Mouse (Mus musculus) frontal cortex, adult (tissue): ENCODE measurements around the gene Gm7361.
"Not testable (repeated sequence)": the region's sequence is repeated elsewhere in the genome, so short reads cannot be mapped to it uniquely, and the experiment has no call there.

ENCODE experiments used
- ATAC-seq: cut with Nextera tagmentation; 2 replicates; pipeline ENCODE4 v1.9.2; 2017; ENCODE audit warnings: mild to moderate bottlenecking, moderate library complexity, mixed read lengths; ENCODE audit not compliant: low TSS enrichment

The Gm7361 gene

DNA sequence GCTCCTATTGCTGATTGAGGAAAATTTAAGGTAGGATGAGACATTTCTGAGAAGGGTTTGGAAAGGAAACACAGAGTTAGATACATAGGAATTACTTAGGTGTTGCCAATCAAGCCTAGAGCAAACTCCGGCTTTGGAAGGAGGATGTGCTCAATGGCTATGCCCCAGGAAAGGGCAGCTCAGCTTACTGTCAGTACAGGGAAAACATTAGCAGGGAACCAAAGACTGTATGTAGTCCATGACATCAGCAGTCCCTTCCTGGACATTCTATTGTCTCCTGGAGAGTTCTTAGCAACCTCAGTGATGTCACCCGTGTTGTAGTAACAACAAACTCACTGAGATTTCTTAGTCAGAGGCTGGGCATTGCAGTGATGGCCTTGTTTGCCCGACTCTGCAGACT is at the start of gene Gm7361:
Gm7361 (plus strand) TSS at position 301 of the 400 bp plus-strand sequence.
- not testable (repeated sequence) for ATAC-seq

DNA sequence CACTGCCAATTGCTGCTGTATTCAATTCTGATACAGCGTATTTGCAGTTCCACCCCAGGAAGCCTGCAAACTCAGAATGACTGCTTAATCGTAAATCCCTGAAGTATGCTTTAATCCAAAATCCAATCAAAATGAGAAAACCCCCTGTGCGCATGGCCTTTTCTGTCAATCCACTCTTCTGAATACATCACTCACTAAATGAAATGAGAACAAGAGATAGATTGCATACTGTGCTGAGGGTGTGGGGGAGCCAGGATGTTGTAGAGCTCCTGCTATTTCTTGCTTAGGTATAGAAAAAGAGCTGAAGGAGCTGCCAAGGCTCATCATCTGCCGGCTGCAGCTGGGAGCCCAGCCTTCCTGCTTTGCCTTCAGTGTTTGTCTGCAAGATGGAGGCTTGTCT is 46.5 kb upstream of the Gm7361 start:
- peak; percentile 94 for ATAC-seq

DNA sequence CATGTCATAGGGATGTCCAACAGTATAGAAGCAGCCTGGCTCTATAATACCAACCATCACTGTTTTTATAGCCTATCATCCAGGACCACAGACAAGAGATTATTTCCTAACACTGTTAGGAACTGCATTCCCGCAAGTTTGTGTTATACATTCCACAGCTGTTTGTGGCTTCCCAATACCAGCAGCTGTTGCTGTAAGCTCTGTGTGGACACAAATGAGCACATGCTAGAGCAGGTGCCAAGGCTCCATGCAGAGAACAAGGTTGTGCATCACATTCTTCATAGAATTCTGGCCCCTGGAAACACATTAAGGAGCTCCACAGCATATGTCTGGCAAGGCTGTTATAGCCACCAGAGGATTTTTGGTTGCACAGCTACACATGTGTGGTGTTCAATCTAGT is 35.4 kb upstream of the Gm7361 start:
- ATAC-seq: no peak

DNA sequence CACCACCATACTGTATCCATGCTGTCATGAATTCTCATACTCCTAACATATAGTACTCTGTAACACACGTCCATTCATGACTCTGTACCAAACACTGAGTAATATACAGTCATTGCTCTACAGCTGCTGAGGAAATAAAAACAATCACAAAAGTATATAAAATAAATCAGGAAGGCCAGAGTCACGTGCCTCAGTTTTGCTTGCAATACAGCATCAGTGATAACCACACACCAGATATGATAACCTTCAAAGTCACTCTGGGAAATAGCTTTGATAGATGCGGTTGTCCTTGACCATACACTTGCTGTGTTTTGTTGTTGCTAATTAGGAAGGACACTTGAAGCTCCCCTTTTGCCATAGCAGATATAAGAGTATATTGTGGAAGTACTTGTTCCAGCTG is 9.2 kb downstream of the Gm7361 start:
- not testable (repeated sequence) for ATAC-seq

DNA sequence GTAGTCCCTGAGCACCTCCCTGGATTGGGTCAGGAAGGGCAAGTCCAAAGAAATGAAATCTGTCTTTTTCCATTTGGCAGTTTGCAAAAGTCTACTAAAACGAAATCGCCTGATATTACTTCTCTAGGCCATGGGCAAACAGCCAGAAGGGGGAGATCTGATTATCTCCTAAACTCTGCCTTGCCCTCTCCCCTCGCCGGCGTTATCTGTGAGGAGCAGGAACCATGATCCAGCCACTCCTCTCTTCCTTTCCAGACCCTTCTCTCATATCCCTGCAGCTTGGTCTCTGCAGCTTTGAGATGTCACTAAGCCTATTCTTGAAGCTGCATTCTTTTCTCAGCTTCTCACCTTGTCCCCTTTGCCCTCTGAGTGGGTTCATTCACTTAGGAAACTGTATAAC is 22.9 kb downstream of the Gm7361 start:
- no peak for ATAC-seq

DNA sequence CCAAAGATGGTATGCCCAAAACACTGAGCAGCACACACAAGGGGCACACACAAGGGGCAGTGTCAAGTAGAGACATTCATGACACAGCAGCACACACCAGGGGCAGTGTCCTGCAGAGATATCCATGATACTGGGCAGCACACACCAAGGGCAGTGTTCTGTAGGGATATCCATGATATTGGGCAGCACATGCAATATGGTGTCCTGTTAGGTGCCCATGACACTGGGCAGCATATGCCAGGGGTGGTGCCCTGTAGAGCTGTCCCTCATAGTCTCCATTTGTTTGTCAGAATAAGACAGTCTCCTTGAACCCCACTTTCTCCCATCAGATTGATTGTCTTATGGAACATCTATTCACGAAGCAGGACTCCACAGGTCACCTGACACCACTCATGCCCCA is 24.2 kb downstream of the Gm7361 start:
- no peak for ATAC-seq

DNA sequence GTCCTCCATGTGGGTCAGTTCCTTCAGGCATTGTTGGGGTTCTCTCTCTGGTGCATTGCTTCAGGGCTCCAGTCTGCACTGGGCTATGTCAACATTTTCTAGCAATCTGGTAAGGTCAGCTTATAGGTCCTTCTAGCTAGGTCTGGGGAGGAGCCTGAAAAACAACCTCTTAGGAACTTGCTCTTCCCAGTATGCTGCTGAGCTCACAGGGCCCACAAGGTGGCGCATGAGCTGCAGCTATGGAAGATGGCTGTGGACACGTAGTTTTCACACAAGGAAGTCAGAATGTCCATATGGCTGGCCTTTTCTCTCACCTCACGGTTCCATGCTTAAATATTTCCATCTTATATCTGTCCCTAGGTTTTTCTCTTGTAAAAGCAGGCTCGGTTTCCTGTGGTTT is 24.8 kb downstream of the Gm7361 start:
- ATAC-seq: peak; percentile 95

DNA sequence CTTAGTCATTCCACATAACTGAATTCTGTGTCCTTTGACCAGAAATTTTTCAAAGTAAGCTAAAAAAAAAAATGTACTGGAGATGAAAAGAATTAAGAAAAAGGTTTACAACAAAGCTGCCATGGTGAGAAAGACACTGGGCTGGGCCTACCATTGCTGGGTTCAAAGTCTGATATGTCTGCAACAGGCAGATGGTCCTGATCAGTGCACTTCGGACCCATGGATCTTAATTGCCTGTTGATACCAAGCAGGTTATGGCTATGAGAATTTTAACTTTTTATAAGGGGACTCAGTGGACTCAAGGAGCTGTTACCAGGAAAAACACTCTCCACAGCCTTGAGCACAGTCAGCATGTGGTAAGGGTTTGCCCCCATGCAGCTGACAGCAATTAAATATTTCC is 25.9 kb downstream of the Gm7361 start:
- no peak for ATAC-seq

DNA sequence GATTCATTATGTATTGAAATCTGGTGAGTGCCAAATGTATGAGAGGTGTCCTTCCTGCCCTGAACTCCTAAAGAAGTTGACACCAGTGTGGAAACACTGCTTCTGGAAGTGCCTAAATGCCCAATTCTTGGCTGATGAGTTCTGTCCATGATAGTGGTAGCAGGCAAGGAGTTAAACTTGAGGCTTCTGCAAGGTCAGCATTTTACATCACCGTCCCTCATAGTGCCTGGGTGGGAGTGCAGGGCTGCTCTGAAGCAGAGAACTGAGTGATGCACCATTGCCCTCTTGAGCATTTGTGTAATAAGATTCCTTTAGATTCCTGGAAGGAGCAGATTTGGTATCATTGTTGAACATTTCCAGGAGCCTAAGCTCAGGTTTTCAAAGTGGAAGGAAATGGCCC is 34.1 kb downstream of the Gm7361 start:
- no peak for ATAC-seq

DNA sequence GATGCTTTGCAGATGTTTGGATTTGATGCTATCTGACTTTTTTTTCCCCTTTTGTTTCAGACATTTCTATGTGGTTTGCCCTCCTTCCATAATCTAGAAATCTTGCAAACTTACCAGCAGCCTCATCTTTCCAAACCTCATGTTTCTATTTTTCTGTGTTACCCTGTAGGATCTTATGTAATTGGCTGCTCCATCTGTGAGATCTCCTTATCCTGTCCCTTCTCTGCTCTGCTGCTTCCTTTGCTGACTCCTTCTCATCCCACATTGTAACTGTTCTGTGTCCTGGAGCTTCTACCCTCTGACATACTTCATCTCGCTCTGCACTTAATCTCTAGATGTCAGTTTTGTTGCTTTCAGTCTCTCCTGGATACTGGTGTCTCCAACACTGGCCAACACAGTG is 35.8 kb downstream of the Gm7361 start:
- peak; percentile 98 for ATAC-seq
